Mouse (Mus musculus) retina, embryonic 14.5 days (tissue): Measurements from ENCODE around the gene Tmem150a.

ENCODE experiments used
- DNase-seq: peaks from one replicate; pipeline ENCODE4 v3.0.0-alpha.2; 2015; ENCODE audit warnings: low spot score

Tmem150a gene

DNA sequence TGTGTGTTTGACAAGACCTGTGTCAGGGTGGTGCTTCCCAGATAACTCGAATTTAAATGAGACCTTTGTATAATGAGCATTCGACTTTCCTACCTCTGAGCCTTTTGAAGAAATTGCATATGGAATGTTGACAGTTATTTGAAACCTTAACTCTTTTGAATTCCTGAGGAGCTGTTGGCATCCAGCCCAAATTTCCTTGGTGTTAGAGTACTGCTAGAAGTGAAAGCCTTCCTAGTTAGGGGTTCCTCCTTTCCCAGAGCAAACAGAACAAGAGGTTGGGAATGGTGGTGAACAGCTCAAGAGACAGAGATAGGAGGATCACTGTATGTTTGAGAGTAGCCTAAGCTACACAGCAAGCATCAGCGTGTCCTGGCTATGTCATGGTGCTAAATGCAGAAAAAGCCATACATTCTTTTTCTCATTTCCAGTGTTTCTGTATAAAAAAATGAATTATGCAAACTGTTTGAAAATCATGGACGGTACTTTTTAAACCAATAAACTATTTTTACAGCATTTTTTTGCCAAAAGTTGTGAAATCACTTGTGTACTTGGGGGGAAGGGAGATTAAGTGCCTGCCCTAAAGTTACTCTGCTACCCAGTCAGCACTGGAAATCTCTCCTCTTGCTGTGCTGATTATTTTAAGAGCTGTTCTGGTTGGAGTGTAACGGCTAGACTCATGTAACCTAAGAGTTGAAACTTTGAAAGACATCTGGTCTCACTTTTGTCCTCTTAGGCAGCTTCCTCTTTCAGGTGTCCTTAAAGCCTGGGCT lies 2.4 kb upstream of the Tmem150a start:
- DNase-seq: no peak

GRCm38 (mm10) chr6:72354025-72354424 lies 1.2 kb upstream of the Tmem150a start:
- no peak for DNase-seq

DNA sequence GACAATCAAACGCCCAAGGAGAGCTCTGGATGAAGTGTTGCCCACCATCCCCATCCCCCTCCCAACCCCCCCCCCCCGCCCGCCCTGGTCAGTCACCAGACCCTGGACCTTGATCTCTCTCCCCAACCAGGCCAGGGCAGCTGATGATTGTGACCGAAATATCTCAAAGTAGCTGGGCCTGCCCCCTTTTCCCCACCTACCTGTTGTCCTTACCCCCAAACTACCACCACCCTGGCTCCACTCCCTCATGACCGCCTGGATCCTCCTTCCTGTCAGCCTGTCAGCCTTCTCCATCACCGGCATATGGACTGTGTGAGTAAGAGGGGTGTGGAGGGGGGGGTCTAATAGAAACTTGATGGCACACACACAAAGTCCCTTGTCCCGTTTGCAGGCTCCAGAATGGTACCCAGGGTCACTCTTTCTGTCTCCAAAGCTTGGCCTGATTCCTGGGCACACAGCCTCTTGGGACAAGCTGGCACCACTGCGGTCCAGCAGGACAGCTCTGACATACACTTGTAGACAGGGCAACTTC lies 820 bp downstream of the Tmem150a start:
- DNase-seq: no peak

DNA sequence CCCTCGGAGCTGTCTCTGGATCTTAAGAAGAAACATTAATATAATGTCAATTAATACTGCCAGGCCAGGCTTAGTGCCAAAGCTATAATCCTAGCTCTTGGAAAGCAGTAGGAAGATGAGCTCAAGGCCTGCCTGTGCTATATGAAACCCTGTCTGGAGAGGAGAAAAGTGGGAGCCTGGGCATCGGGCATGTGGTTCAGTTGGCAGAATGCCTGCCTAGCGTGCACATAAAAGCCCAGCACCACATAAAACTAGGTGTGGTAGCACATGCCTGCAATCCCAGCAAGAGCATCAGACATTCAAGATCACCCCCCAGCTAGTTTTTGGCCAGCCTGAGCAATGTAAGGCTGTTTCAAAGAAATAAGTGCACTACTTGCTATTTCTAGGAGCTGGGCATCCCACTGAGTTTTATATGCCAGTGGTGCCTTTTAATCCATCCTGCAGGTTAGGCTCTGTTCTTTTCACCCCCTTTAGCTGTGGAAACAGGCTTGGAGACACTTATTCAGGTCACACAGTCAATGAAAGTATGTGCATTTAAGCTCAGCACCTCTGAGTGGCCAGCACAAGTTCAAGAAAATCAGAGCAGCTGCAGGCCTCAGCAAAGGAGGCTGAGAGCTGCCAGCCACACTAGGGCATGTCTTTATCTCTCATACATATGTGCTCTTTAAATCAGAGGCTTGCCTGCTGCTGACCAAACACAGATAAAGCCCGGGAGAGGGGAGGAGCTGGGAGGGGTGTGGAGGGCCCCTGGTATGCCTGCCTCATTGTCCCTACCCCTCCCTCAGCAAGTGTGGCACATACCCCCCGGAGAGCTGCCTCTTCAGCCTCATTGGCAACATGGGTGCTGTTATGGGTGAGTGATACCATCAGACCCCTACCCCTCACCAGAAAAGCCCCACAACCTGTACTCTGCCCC lies 2.2 kb downstream of the Tmem150a start:
- DNase-seq: no peak

DNA sequence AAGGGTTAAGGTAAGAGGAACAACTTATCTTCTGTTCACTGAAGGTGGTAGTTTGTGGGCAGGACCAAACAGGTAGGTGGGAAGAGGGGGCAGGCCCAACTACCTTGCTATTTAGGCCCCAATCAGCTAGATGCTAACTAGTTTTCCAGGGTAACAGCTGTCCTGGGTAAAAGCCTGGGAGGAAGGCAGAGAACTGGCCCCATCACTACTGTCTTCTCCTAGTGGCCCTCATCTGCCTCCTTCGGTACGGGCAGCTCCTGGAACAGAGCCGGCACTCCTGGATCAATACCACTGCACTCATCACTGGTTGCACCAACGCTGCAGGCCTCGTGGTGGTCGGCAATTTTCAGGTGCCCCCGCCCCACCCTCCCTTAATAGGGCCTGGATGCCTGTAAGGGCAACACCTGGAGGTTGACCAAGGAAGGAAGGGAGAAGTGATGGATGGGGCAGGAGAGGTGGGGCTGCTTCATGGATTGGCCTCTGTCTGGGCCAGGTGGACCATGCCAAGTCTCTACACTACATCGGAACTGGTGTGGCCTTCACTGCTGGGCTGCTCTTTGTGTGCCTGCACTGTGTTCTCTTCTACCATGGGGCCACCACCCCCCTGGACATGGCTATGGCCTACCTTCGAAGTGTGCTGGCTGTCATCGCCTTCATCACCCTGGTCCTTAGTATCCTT lies 3.0 kb downstream of the Tmem150a start:
- DNase-seq: no peak

GRCm38 (mm10) chr6:72359343-72359742 lies 4.1 kb downstream of the Tmem150a start:
- no peak for DNase-seq

- no peak for DNase-seq
These were observed 4.8 kb downstream of the Tmem150a start for GRCm38 (mm10) chr6:72359891-72360598.

DNA sequence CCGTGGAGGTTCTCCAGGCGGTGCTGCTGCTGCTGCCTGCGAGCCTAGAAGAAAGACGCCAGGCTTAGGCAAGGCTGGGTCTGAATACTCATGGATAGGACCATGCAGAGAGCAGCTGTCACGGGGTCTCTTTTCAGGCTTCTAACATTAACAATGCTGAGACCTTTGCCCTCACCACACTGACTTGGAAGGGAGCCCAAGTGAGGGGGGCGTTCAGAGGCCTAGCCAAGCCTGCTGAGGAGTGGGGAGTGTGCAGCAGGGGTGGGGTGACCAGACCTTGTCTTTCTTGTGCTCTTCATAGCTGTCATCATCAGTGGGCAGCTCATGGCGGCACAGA lies 5.3 kb downstream of the Tmem150a start:
- no peak for DNase-seq

GRCm38 (mm10) chr6:72361121-72361551 lies 5.9 kb downstream of the Tmem150a start:
- no peak for DNase-seq

- DNase-seq: peak; percentile 99
These were observed 7.1 kb downstream of the Tmem150a start for GRCm38 (mm10) chr6:72362132-72363028.

DNA sequence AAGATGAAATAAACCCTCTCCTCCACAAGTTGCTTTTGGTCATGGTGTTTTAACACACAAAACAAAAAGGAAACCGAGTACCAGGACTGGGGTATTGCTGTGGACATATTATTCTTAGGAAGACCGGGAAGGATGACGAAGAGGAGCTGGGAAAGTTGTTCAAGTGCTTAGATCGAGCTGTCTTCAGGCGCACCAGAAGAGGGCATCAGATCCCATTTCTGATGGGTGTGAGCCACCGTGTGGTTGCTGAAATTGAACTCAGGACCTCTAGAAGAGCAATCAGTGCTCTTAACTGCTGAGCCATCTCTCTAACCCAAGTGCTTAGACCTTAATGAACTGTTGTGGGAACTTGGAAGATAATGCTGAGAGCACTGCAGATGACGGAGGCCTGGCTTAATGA lies 8.8 kb downstream of the Tmem150a start:
- DNase-seq: no peak

GRCm38 (mm10) chr6:72364985-72365384 lies 9.7 kb downstream of the Tmem150a start:
- no peak for DNase-seq

DNA sequence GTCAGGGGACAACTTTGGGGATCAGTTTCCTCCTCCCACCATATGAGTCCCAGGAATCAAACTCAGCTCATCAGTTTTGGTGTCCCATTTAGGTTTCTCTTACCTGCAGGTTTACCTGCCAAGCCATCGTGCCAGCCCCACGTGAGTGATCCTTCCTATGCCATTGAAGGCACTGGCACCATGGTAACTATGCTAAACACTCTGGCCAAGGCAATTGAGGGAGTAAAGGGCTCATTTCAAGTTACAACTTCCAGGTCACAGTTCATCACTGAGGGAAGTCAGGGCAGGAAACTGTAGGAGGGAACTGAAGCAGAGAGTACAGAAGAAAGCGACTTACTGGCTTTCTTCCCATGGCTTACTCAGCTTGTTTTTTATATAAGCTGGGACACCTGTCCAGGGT lies 11.1 kb downstream of the Tmem150a start:
- DNase-seq: no peak

DNA sequence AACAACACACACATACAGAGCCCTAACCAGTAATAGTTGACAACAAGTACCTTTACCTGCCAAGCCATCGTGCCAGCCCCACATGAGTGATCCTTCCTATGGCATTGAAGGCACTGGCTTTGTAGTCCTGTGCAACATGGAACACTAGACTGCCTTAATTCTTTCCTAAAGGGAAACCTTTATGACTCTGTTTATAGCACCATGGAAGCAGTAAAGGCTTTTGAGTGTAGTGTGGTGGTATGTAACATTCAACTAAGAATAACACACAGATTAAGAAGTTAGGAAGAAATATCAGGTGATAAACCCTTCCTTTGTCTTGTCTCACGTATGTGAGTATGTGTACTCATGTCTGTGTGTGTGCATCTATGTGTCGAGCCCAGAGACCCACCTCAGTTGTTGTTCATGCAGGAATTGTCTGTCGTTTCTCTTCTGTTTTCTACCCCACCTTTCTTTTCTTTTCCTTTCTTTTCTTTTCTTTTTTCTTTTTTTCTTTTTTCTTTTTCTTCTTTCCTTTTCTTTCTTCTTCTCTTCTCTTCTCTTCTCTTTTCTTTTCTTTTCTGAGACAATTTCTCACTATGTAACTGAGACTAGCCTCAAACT lies 11.7 kb downstream of the Tmem150a start, which contains the start of gene Rnf181:
Rnf181 (minus strand) TSS at position 113 of the 600 bp plus-strand sequence.
- DNase-seq: no peak

- no peak for DNase-seq
These were observed 12.3 kb downstream of the Tmem150a start for GRCm38 (mm10) chr6:72367460-72367974.

GRCm38 (mm10) chr6:72369557-72369956 lies 14.3 kb downstream of the Tmem150a start:
- no peak for DNase-seq

DNA sequence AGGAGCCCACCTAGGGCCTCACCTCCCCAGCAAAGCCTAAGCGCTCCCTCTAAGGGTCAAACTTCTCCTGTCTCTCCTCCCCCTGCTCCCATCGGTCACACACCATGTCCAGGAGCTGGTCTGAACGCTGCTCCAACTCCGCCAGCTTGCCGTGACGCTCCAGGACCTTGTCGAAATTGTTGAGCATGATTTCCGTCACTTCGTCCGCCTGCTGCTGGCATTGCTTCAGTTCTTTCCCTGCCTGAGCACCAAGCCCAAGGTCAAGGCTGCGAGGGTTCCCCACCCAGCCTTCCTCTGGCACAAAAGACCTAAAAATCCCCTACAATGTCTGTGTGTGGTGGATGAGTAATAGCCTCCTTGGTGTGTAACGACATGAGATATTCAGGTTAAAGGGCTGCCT lies 14.8 kb downstream of the Tmem150a start:
- no peak for DNase-seq

- DNase-seq: no peak
These were observed 15.9 kb downstream of the Tmem150a start for GRCm38 (mm10) chr6:72371147-72371546.

- no peak for DNase-seq
These were observed 16.3 kb downstream of the Tmem150a start for GRCm38 (mm10) chr6:72371571-72371970.

DNA sequence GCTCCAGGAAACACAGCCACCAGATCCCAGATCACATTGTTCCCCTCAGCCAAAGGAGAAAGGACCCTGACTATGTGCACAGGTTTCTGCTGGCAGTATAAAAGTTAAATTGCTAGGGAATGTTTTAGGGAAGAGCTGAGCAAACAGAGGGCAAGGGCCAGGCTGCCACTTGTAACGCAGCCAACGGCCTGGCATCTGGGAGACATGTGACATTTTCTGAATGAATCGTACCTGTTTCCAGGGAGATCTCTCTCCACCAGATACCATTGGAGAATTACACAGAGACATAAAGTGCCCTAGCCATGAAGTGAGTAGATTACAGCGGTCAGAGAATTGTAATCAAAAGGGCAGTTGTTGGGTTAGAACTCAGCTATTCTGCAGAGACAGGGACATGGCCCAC lies 17.9 kb downstream of the Tmem150a start:
- no peak for DNase-seq
